Mouse (Mus musculus) megakaryocyte, embryonic 14.5 days (primary cell): ENCODE results near the gene Onecut1.

Experiments used
- FLI1 ChIP-seq: IDR thresholded peaks from 2 replicates; pipeline ENCODE4 v1.6.1; 2012; ENCODE audit warnings: low read length, inconsistent platforms, mixed read lengths
- GATA1 ChIP-seq: IDR thresholded peaks from 3 replicates; pipeline ENCODE4 v1.6.1; 2012; ENCODE audit warnings: mixed read lengths, low read length, inconsistent platforms, borderline replicate concordance

GRCm38 (mm10) chr9:74850781-74851145, 11.0 kb upstream of the Onecut1 start:
- no peak for TF ChIP-seq GATA1
- TF ChIP-seq FLI1: no peak
